8 mouse cellular contexts compared by ENCODE assay signal in genomic region chr10:125786880-125787337, GRCm38 (mm10).
DNase-seq lines count a peak whose midpoint lies in the region; ATAC-seq lines count a peak whose summit lies in the region.

No protein-coding gene starts in this region.

- peak overlapping the region; percentile 41 for H3K4me3 ChIP-seq in heart, embryonic 11.5 days (ENCODE audit: low read depth, low read length)
- H3K4me3 ChIP-seq in forebrain, embryonic 12.5 days (replicated peaks) = peak overlapping the region; percentile 28
- H3K4me3 ChIP-seq in limb, embryonic 15.5 days = peak overlapping the region; percentile 32

- no peaks in the 10 kb centered on the region for H3K36me3 ChIP-seq in heart, embryonic 11.5 days (ENCODE audit: control insufficient read depth, insufficient read depth, low read length)
- no peaks in the 10 kb centered on the region for H3K36me3 ChIP-seq in forebrain, embryonic 12.5 days (replicated peaks)
- H3K36me3 ChIP-seq in limb, embryonic 15.5 days = no peaks in the 10 kb centered on the region

- H3K9me3 ChIP-seq in heart, embryonic 11.5 days (replicated peaks; ENCODE audit: control insufficient read depth, low read length) = no peaks in the 10 kb centered on the region
- H3K9me3 ChIP-seq in forebrain, embryonic 12.5 days = no peaks in the 10 kb centered on the region
- H3K9me3 ChIP-seq in limb, embryonic 15.5 days = no peaks in the 10 kb centered on the region

- ATAC-seq in heart, embryonic 11.5 days (replicated peaks; ENCODE audit: insufficient number of reproducible peaks, low FRiP score, low TSS enrichment) = no peak
- peak; percentile 85 for ATAC-seq in forebrain, embryonic 12.5 days (ENCODE audit: low FRiP score)
- ATAC-seq in limb, embryonic 15.5 days (ENCODE audit: insufficient number of reproducible peaks, low FRiP score, low TSS enrichment, low read depth) = peak; percentile 82

- H3K9ac ChIP-seq in heart, embryonic 11.5 days (ENCODE audit: low read depth, low read length) = peak overlapping the region; percentile 54; the same call in 1 of the 2 replicates
- H3K9ac ChIP-seq in forebrain, embryonic 12.5 days = peak overlapping the region; percentile 40
- no peak overlapping the region for H3K9ac ChIP-seq in limb, embryonic 15.5 days

- H3K4me1 ChIP-seq in heart, embryonic 11.5 days (ENCODE audit: control insufficient read depth, insufficient read depth, low read length) = no peaks in the 10 kb centered on the region; the same call in 1 of the 2 replicates
- H3K4me1 ChIP-seq in forebrain, embryonic 12.5 days = peaks cover 31% of the 10 kb centered on the region
- peaks cover 25% of the 10 kb centered on the region for H3K4me1 ChIP-seq in limb, embryonic 15.5 days

- WGBS in heart, embryonic 11.5 days (ENCODE audit: insufficient replicate concordance) = under 1% methylated on average over 17 of the region's 17 CpGs
- under 1% methylated on average over 17 of the region's 17 CpGs for WGBS in forebrain, embryonic 12.5 days
- WGBS in limb, embryonic 15.5 days = 1% methylated on average over 17 of the region's 17 CpGs

- H3K4me2 ChIP-seq in heart, embryonic 11.5 days = peak overlapping the region; percentile 71
- H3K4me2 ChIP-seq in forebrain, embryonic 12.5 days = peak overlapping the region; percentile 56
- H3K4me2 ChIP-seq in limb, embryonic 15.5 days = peak overlapping the region; percentile 51

- no peaks in the 10 kb centered on the region for H3K27me3 ChIP-seq in heart, embryonic 11.5 days (ENCODE audit: control insufficient read depth, insufficient read depth, low read length)
- no peaks in the 10 kb centered on the region for H3K27me3 ChIP-seq in forebrain, embryonic 12.5 days
- H3K27me3 ChIP-seq in limb, embryonic 15.5 days = no peaks in the 10 kb centered on the region

- no peak for DNase-seq in heart, adult 9 months (ENCODE audit: low spot score in 2 of 2)
- DNase-seq in brain, adult 2 months (ENCODE audit: low read depth, low spot score) = peak; percentile 33
- DNase-seq in retina, postnatal 1 day = peak; percentile 80
- no peak for DNase-seq in adrenal gland, postnatal 25 days
- no peak for DNase-seq in left cerebral cortex, adult 9 months (ENCODE audit: low spot score in 2 of 2)

- peak overlapping the region; percentile 10; the same call in 1 of the 2 replicates for H3K27ac ChIP-seq in heart, embryonic 11.5 days (ENCODE audit: low read depth, low read length)
- peak overlapping the region; percentile 82 for H3K27ac ChIP-seq in forebrain, embryonic 12.5 days
- peak overlapping the region; percentile 90 for H3K27ac ChIP-seq in limb, embryonic 15.5 days

Comparison
In these comparisons a context has a peak if more than half of its experiments do, and no peak if none do; other contexts are left out.
1. H3K27ac ChIP-seq: peak in every context shown above with its lines; median percentile 90 in limb, embryonic 15.5 days; 82 in forebrain, embryonic 12.5 days; 10 in heart, embryonic 11.5 days.
2. DNase-seq: peak in brain, adult 2 months (single experiment) and retina, postnatal 1 day (single experiment); none in heart, adult 9 months (0 of 2), adrenal gland, postnatal 25 days (single experiment) and left cerebral cortex, adult 9 months (0 of 2).
3. Peak in every context shown above with its lines, with median percentiles within 50 percentile points of each other: H3K4me2 ChIP-seq and H3K4me3 ChIP-seq.